Mouse (Mus musculus) MEL (cell line): Measurements from ENCODE around the gene Dync1i2. TPM values are rescaled to one million over a fixed set of nuclear protein-coding genes. Genes with fewer than 3 reads are reported as not detected.

Experiments
- DNase-seq: peaks from one replicate; pipeline ENCODE4 v3.0.0; 2011; ENCODE audit warnings: low read depth, low spot score
- H3K27ac ChIP-seq: 2 replicates; pipeline ENCODE4 v1.5.1; 2012; ENCODE audit warnings: low read depth, mild to moderate bottlenecking, control low read depth, low read length, moderate library complexity; ENCODE audit not compliant: control insufficient read depth
- H3K27me3 ChIP-seq, 2 experiments: fragments of 150-350 bp in 1 of 2; sonication (generic) in 1 of 2; 2 replicates each; pipeline ENCODE4 v1.6.1; 2012; ENCODE audit warnings: low read length in 2 of 2, mild to moderate bottlenecking in 2 of 2, improper control_type of control experiment in 1 of 2, moderate library complexity in 1 of 2; ENCODE audit not compliant: insufficient read depth in 2 of 2, control insufficient read depth in 1 of 2
- H3K36me3 ChIP-seq, 2 experiments: 2 replicates each; pipeline ENCODE4 v1.6.1; 2012 to 2014; ENCODE audit warnings: low read length in 2 of 2, improper control_type of control experiment in 1 of 2, inconsistent platforms in 1 of 2, mild to moderate bottlenecking in 1 of 2; ENCODE audit not compliant: insufficient read depth in 2 of 2, control insufficient read depth in 1 of 2
- H3K4me1 ChIP-seq, 2 experiments: fragments of 150-350 bp in 1 of 2; sonication (generic) in 1 of 2; 2 replicates each; pipeline ENCODE4 v1.6.1; 2012; ENCODE audit warnings: low read length in 2 of 2, improper control_type of control experiment in 1 of 2, mild to moderate bottlenecking in 1 of 2; ENCODE audit not compliant: insufficient read depth in 2 of 2, control insufficient read depth in 1 of 2
- H3K4me3 ChIP-seq, 2 experiments: fragments of 150-350 bp in 1 of 2; sonication (generic) in 1 of 2; 2 replicates each; pipeline ENCODE4 v1.5.1; 2012; ENCODE audit warnings: low read depth in 2 of 2, low read length in 2 of 2, mild to moderate bottlenecking in 2 of 2, moderate library complexity in 2 of 2, control low read depth in 1 of 2, improper control_type of control experiment in 1 of 2; ENCODE audit not compliant: control insufficient read depth in 1 of 2, insufficient read depth in 1 of 2
- H3K79me2 ChIP-seq: 2 replicates; pipeline ENCODE4 v1.6.1; 2012; ENCODE audit warnings: mild to moderate bottlenecking, low read length, moderate library complexity; ENCODE audit not compliant: control insufficient read depth, poor library complexity, insufficient read depth
- H3K9ac ChIP-seq: 2 replicates; pipeline ENCODE4 v1.6.1; 2012; ENCODE audit warnings: low read depth, mild to moderate bottlenecking, control low read depth, low read length, moderate library complexity; ENCODE audit not compliant: control insufficient read depth, poor library complexity, severe bottlenecking
- H3K9me3 ChIP-seq: fragments of 150-350 bp; sonication (generic); replicated peaks from 2 replicates; pipeline ENCODE4 v1.6.1; 2012; ENCODE audit warnings: mild to moderate bottlenecking, low read length, improper control_type of control experiment, moderate library complexity; ENCODE audit not compliant: insufficient read depth
- BHLHE40 ChIP-seq: IDR thresholded peaks from 2 replicates; pipeline ENCODE4 v1.6.1; 2012; ENCODE audit warnings: low read depth, mild to moderate bottlenecking, inconsistent platforms, low read length, improper control_type of control experiment, borderline replicate concordance
- CHD1 ChIP-seq: IDR thresholded peaks from 2 replicates; pipeline ENCODE4 v1.6.1; 2012; ENCODE audit warnings: low read depth, mild to moderate bottlenecking, inconsistent platforms, low read length, improper control_type of control experiment
- CTCF ChIP-seq, 3 experiments: IDR thresholded peaks in 2 of 3; conservative IDR thresholded peaks in 1 of 3; 2 replicates each; pipeline ENCODE4 v1.5.1; 2011 to 2012; ENCODE audit warnings: low read length in 3 of 3, low read depth in 2 of 3, mild to moderate bottlenecking in 2 of 3, improper control_type of control experiment in 1 of 3, inconsistent platforms in 1 of 3, mixed read lengths in 1 of 3, moderate library complexity in 1 of 3; ENCODE audit not compliant: control insufficient read depth in 1 of 3, insufficient read depth in 1 of 3, poor library complexity in 1 of 3, severe bottlenecking in 1 of 3
- E2F4 ChIP-seq: IDR thresholded peaks from 2 replicates; pipeline ENCODE4 v1.6.1; 2011; ENCODE audit warnings: low read depth, low read length, improper control_type of control experiment, borderline replicate concordance
- ELF1 ChIP-seq: IDR thresholded peaks from 2 replicates; pipeline ENCODE4 v1.6.1; 2014; ENCODE audit warnings: low read depth, mild to moderate bottlenecking, inconsistent platforms, low read length, improper control_type of control experiment, moderate library complexity
- EP300 ChIP-seq, 2 experiments: IDR thresholded peaks; 2 replicates each; pipeline ENCODE4 v1.6.1; 2011; ENCODE audit warnings: improper control_type of control experiment in 2 of 2, low read length in 2 of 2, low read depth in 1 of 2, mild to moderate bottlenecking in 1 of 2
- ETS1 ChIP-seq: IDR thresholded peaks from 2 replicates; pipeline ENCODE4 v1.6.1; 2012; ENCODE audit warnings: low read depth, mild to moderate bottlenecking, inconsistent platforms, low read length, improper control_type of control experiment, moderate library complexity
- GATA1 ChIP-seq: IDR thresholded peaks from 2 replicates; pipeline ENCODE4 v1.6.1; 2011; ENCODE audit warnings: low read depth, low read length, improper control_type of control experiment
- HCFC1 ChIP-seq: IDR thresholded peaks from 2 replicates; pipeline ENCODE4 v1.6.1; 2012; ENCODE audit warnings: low read depth, mild to moderate bottlenecking, inconsistent platforms, low read length, improper control_type of control experiment, moderate library complexity
- JUND ChIP-seq: IDR thresholded peaks from 2 replicates; pipeline ENCODE4 v1.6.1; 2011; ENCODE audit warnings: low read depth, mild to moderate bottlenecking, improper control_type of control experiment, low read length
- KAT2A ChIP-seq: conservative IDR thresholded peaks from 2 replicates; pipeline ENCODE4 v1.6.1; 2012; ENCODE audit warnings: low read depth, low read length, improper control_type of control experiment, inconsistent platforms
- MAFK ChIP-seq: IDR thresholded peaks from 2 replicates; pipeline ENCODE4 v1.6.1; 2011; ENCODE audit warnings: low read depth, mild to moderate bottlenecking, low read length, improper control_type of control experiment, borderline replicate concordance
- MAX ChIP-seq: IDR thresholded peaks from 2 replicates; pipeline ENCODE4 v1.6.1; 2011; ENCODE audit warnings: low read length, improper control_type of control experiment
- MAZ ChIP-seq: IDR thresholded peaks from 2 replicates; pipeline ENCODE4 v1.6.1; 2012; ENCODE audit warnings: low read depth, mild to moderate bottlenecking, inconsistent platforms, low read length, improper control_type of control experiment
- MEF2A ChIP-seq: IDR thresholded peaks from 2 replicates; pipeline ENCODE4 v1.6.1; 2014; ENCODE audit warnings: low read depth, mild to moderate bottlenecking, inconsistent platforms, low read length, improper control_type of control experiment; ENCODE audit not compliant: poor library complexity, insufficient replicate concordance, severe bottlenecking; ENCODE audit errors: extremely low read depth
- MXI1 ChIP-seq: IDR thresholded peaks from 2 replicates; pipeline ENCODE4 v1.6.1; 2011; ENCODE audit warnings: mild to moderate bottlenecking, low read depth, low read length, improper control_type of control experiment
- MYB ChIP-seq: IDR thresholded peaks from 2 replicates; pipeline ENCODE4 v1.6.1; 2011; ENCODE audit warnings: mild to moderate bottlenecking, low read depth, low read length, improper control_type of control experiment
- MYC ChIP-seq: IDR thresholded peaks from 2 replicates; pipeline ENCODE4 v1.6.1; 2011; ENCODE audit warnings: low read depth, mild to moderate bottlenecking, low read length, improper control_type of control experiment, moderate library complexity
- NELFE ChIP-seq: IDR thresholded peaks from 2 replicates; pipeline ENCODE4 v1.6.1; 2011; ENCODE audit warnings: low read depth, low read length, improper control_type of control experiment
- POLR2AphosphoS2 ChIP-seq: IDR thresholded peaks from 2 replicates; pipeline ENCODE4 v1.6.1; 2011; ENCODE audit warnings: low read length, improper control_type of control experiment
- POLR2AphosphoS5 ChIP-seq: IDR thresholded peaks from 2 replicates; pipeline ENCODE4 v1.6.1; 2012; ENCODE audit warnings: low read depth, borderline replicate concordance, mild to moderate bottlenecking, inconsistent platforms, low read length, moderate library complexity, mixed read lengths
- RAD21 ChIP-seq: IDR thresholded peaks from 2 replicates; pipeline ENCODE4 v1.6.1; 2011; ENCODE audit warnings: mild to moderate bottlenecking, low read depth, low read length, improper control_type of control experiment
- RCOR1 ChIP-seq: IDR thresholded peaks from 2 replicates; pipeline ENCODE4 v1.6.1; 2012; ENCODE audit warnings: low read depth, mild to moderate bottlenecking, inconsistent platforms, low read length, improper control_type of control experiment
- SIN3A ChIP-seq: IDR thresholded peaks from 2 replicates; pipeline ENCODE4 v1.6.1; 2012; ENCODE audit warnings: low read length, improper control_type of control experiment, inconsistent platforms
- TAL1 ChIP-seq: IDR thresholded peaks from 2 replicates; pipeline ENCODE4 v1.6.1; 2012; ENCODE audit warnings: mild to moderate bottlenecking, inconsistent platforms, low read length, moderate library complexity, mixed read lengths
- TCF12 ChIP-seq: IDR thresholded peaks from 2 replicates; pipeline ENCODE4 v1.6.1; 2014; ENCODE audit warnings: low read depth, mild to moderate bottlenecking, inconsistent platforms, low read length, improper control_type of control experiment, moderate library complexity
- UBTF ChIP-seq: IDR thresholded peaks from 2 replicates; pipeline ENCODE4 v1.6.1; 2012; ENCODE audit warnings: low read depth, mild to moderate bottlenecking, inconsistent platforms, low read length, improper control_type of control experiment, moderate library complexity, borderline replicate concordance; ENCODE audit not compliant: insufficient read depth
- USF1 ChIP-seq: IDR thresholded peaks from 2 replicates; pipeline ENCODE4 v1.6.1; 2014; ENCODE audit warnings: low read depth, mild to moderate bottlenecking, inconsistent platforms, low read length, improper control_type of control experiment, moderate library complexity
- USF2 ChIP-seq, 2 experiments: IDR thresholded peaks; 2 replicates each; pipeline ENCODE4 v1.6.1; 2011 to 2012; ENCODE audit warnings: improper control_type of control experiment in 2 of 2, low read length in 2 of 2, borderline replicate concordance in 1 of 2, inconsistent platforms in 1 of 2, low read depth in 1 of 2, mild to moderate bottlenecking in 1 of 2; ENCODE audit not compliant: insufficient read depth in 1 of 2
- ZC3H11A ChIP-seq: IDR thresholded peaks from 2 replicates; pipeline ENCODE4 v1.6.1; 2012; ENCODE audit warnings: low read depth, mild to moderate bottlenecking, inconsistent platforms, low read length, improper control_type of control experiment
- ZMIZ1 ChIP-seq: IDR thresholded peaks from 2 replicates; pipeline ENCODE4 v1.6.1; 2012; ENCODE audit warnings: low read depth, mild to moderate bottlenecking, inconsistent platforms, low read length, improper control_type of control experiment, moderate library complexity
- ZNF384 ChIP-seq: IDR thresholded peaks from 2 replicates; pipeline ENCODE4 v1.6.1; 2012; ENCODE audit warnings: low read depth, mild to moderate bottlenecking, inconsistent platforms, low read length, improper control_type of control experiment
- polyA plus RNA-seq, 2 experiments: library from polyadenylated mRNA; stranded (reverse) in 1 of 2; unstranded in 1 of 2; fragments of >175 nt in 1 of 2; fragments of >200 nt in 1 of 2; gene quantifications; 2 replicates each; pipeline versions ENCODE4 v1.2.1 to v1.2.4; 2012; ENCODE audit warnings: low replicate concordance in 2 of 2, low read depth in 1 of 2; ENCODE audit not compliant: insufficient read length in 2 of 2, insufficient read depth in 1 of 2, missing spikeins in 1 of 2
- total RNA-seq: library from RNA; depleted of rRNA; stranded (reverse); fragments of 300-350 nt; gene quantifications from 2 replicates; pipeline ENCODE4 v1.2.3, GENCODE M21; 2012

Dync1i2 gene
- total and polyA plus RNA-seq, 3 experiments, result 21.8 to 156 (median 59.1) TPM

DNA sequence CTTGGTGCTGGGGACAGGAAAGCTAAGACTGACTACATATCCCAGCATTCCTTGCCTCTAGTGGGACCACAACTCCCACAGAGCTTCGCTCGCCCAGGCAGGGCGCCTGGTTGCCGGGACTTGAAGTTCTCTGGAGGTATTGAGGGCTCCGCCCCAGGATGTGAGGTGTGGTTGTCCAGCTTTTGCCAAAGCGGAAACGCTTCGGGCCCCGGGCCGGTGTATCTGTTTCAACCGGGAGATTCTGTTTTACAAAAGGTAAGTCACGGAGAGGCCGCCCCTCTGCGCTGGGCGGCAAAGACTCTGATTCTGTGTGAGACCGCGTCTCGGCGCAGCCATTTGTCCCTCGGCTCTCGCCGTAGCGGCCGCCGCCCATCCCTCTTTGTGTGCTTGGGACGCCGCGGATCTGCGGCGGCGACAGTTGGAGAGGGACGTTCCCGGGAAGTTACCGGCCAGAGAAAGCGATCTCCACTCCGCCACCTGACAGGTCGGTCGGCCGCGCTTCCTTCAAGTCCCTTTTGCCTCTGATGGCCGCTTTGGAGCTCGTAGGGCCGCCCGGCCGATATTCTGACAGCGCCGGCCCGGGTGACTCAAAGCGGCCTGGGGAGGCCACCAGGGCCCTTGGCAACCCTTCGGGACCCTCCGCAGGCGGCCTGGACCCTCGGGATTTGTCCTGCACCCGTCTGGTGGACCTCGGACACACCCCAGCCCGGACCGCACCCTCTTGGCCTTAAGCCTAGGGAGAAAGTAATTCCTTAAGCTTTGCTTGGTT, at the start of gene Dync1i2 (continued):
- TF ChIP-seq KAT2A (peak; percentile 99), TAL1 (no peak), POLR2AphosphoS5 (no peak), GATA1 (no peak)

DNA sequence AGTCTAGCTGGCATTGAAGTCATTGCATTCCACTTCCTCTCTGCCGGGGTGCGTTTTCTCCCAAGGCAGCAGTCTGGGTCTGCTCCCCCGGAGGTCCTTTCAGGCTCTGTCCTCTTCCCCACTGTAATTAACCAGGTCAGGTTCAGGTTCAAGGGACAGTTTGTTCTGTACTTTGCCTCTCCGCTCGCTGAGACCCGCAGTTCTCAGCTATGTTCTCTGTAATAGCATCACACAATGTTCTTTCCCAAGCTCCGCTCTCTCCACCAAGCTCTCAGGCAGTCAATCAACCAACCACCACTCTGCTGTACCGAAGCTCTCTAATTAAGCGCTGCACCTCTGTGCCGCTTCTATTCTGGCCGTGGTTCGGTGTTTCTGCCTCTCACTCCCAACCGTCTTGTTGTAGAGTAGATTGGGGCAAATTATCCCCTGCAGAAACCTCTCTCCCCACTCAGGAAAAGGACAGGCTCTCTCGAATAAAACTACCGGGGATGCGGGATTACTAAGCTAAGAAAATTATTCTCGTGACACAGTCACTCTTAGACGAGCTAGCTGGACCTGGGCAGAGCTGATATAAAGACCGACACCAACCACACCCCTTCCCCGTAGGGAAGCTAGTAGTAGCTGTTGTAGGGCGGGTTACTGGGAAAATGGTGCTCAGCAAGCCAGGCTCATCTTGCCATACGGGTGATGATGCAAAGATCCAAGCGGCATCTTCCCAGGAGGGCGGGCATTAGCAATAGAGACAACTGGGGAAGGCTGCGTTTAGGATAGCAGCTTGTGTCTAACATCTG, 48.5 kb upstream of the Dync1i2 start:
- no peaks in the 10 kb centered on the region for H3K79me2 ChIP-seq
- H3K4me3 ChIP-seq, result peak overlapping the region; percentile 46 to 66
- peak; percentile 65 for DNase-seq
- H3K27me3 ChIP-seq, result no peaks in the 10 kb centered on the region; a peak in 1 of 4 replicates
- peaks cover 2 to 13% of the 10 kb centered on the region in 2 experiments; a peak in 2 of 4 replicates for H3K4me1 ChIP-seq
- peak overlapping the region; percentile 34 for H3K9ac ChIP-seq
- H3K27ac ChIP-seq, result no peak overlapping the region
- peaks cover 0 to 14% of the 10 kb centered on the region in 2 experiments; a peak in 2 of 4 replicates for H3K36me3 ChIP-seq
- no peaks in the 10 kb centered on the region for H3K9me3 ChIP-seq
- TF ChIP-seq POLR2AphosphoS2, result no peak
- TF ChIP-seq TCF12, result no peak
- 0 out of 2 replicates have a peak, but pooled peaks have one; percentile 41 for TF ChIP-seq SIN3A
- no peak for TF ChIP-seq MAFK
- no peak for TF ChIP-seq JUND
- peak; percentile 51 for TF ChIP-seq MXI1
- TF ChIP-seq MYC, result no peak
- TF ChIP-seq RAD21, result no peak; the same call in 1 of the 2 replicates
- TF ChIP-seq TAL1, result 0 out of 2 replicates have a peak, but pooled peaks have one; percentile 9
- no peak for TF ChIP-seq E2F4
- TF ChIP-seq MEF2A, result no peak
- TF ChIP-seq USF2 (IDR thresholded peaks at IDR 0.05; ENCODE audit: borderline replicate concordance in 1 of 2, insufficient read depth in 1 of 2, low read depth in 1 of 2, low read length in 2 of 2), result no peak
- no peak for TF ChIP-seq USF1
- TF ChIP-seq NELFE, result no peak
- no peak for TF ChIP-seq MAX
- TF ChIP-seq ZNF384, result no peak
- TF ChIP-seq EP300 (IDR thresholded peaks at IDR 0.05; ENCODE audit: low read depth in 1 of 2, low read length in 2 of 2), result no peak
- no peak for TF ChIP-seq RCOR1
- TF ChIP-seq GATA1, result 0 out of 2 replicates have a peak, but pooled peaks have one; percentile 5
- TF ChIP-seq ELF1, result no peak
- TF ChIP-seq MAZ, result no peak
- TF ChIP-seq ZMIZ1, result no peak
- no peak for TF ChIP-seq CTCF (IDR thresholded peaks at IDR 0.05 in 2 of 3, conservative IDR thresholded peaks at IDR 0.05 in 1 of 3; ENCODE audit: control insufficient read depth in 1 of 3, insufficient read depth in 1 of 3, low read depth in 2 of 3, low read length in 3 of 3, poor library complexity in 1 of 3, severe bottlenecking in 1 of 3)
- TF ChIP-seq ETS1, result no peak
- no peak for TF ChIP-seq BHLHE40
- no peak for TF ChIP-seq UBTF
- no peak for TF ChIP-seq HCFC1
- TF ChIP-seq CHD1, result no peak
- TF ChIP-seq ZC3H11A, result no peak
- TF ChIP-seq MYB, result no peak
